ENCODE assay signal across 23 mouse cellular contexts in the genomic region with DNA sequence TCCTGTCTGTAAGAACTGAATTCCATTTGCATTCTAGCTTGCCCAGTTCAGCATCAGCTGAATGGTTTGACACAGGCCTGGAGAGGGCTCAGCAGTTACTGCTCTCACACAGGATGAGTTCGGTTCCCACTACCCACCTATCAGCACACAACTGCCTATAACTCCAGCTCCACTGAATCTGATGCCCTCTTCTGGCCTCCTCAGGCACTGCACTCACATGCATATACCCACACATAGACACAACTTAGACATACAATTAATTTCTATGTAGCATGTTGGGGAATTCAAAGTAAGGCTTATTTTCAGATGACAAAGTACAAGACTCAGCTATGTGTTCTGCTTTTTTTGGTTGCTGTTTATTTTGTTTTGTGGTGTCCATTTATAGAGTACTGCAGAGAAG. TPM values are rescaled to one million over a fixed set of nuclear protein-coding genes. Genes with fewer than 3 reads are reported as not detected.
DNase-seq lines count a peak whose midpoint lies in the region; ATAC-seq and TF ChIP-seq lines count a peak whose summit lies in the region.
"Had no signal": no experiment of that assay in that cellular context is flagged by ENCODE, and none has a peak within 500 bp of the region (broad histone marks: within the 10 kb centered on the region; RNA-seq: fewer than 3 reads in every experiment).

No protein-coding gene starts in this region.

- H3K4me3 ChIP-seq in forebrain, embryonic 10.5 days: no peak overlapping the region
- H3K4me3 ChIP-seq in forebrain, embryonic 14.5 days (ENCODE audit: low read depth, low read length): no peak overlapping the region
- H3K4me3 ChIP-seq in layer of hippocampus, adult 2 months: no peak overlapping the region
- H3K4me3 ChIP-seq in midbrain, postnatal 0 days (ENCODE audit: low read depth, low read length): no peak overlapping the region
- H3K4me3 ChIP-seq in midbrain, embryonic 16.5 days (ENCODE audit: low read depth, low read length): no peak overlapping the region
- H3K4me3 ChIP-seq: embryonic facial prominence, embryonic 10.5 days; heart, embryonic 13.5 days; hindbrain, embryonic 12.5 days; limb, embryonic 10.5 days; lung, embryonic 15.5 days; neural tube, embryonic 15.5 days had no signal

- TF ChIP-seq CTCF in layer of hippocampus, adult 2 months (conservative IDR thresholded peaks at IDR 0.05): peak; percentile 56
- peak; percentile 34 for TF ChIP-seq CTCF in midbrain, postnatal 0 days (IDR thresholded peaks at IDR 0.05)

- no peak overlapping the region for H3K9ac ChIP-seq in forebrain, embryonic 14.5 days (ENCODE audit: low read length)
- no peak overlapping the region for H3K9ac ChIP-seq in midbrain, postnatal 0 days (replicated peaks; ENCODE audit: low read length, poor library complexity, severe bottlenecking)
- no peak overlapping the region for H3K9ac ChIP-seq in midbrain, embryonic 16.5 days (ENCODE audit: low read depth, low read length)
- H3K9ac ChIP-seq: heart, embryonic 13.5 days; hindbrain, embryonic 12.5 days; lung, embryonic 15.5 days; neural tube, embryonic 15.5 days had no signal

- 100% methylated on average over 1 of the region's 1 CpGs for WGBS in forebrain, embryonic 10.5 days
- WGBS in forebrain, embryonic 14.5 days: 100% methylated on average over 1 of the region's 1 CpGs
- WGBS in midbrain, postnatal 0 days: 96% methylated on average over 1 of the region's 1 CpGs
- 95% methylated on average over 1 of the region's 1 CpGs for WGBS in midbrain, embryonic 16.5 days

- peaks cover 39% of the 10 kb centered on the region for H3K4me1 ChIP-seq in forebrain, embryonic 10.5 days
- H3K4me1 ChIP-seq in forebrain, embryonic 14.5 days (ENCODE audit: control insufficient read depth, insufficient read depth, low read length): peaks cover 5% of the 10 kb centered on the region
- H3K4me1 ChIP-seq in midbrain, postnatal 0 days (ENCODE audit: insufficient read depth, low read length): no peaks in the 10 kb centered on the region
- no peaks in the 10 kb centered on the region for H3K4me1 ChIP-seq in midbrain, embryonic 16.5 days (ENCODE audit: control insufficient read depth, insufficient read depth, low read length)
- H3K4me1 ChIP-seq: heart, embryonic 13.5 days; limb, embryonic 10.5 days; lung, embryonic 15.5 days; neural tube, embryonic 15.5 days had no signal

- no peak for DNase-seq in forebrain, embryonic 10.5 days (ENCODE audit: extremely low spot score, low spot score)
- DNase-seq in forebrain, embryonic 14.5 days (ENCODE audit: low spot score): no peak
- DNase-seq in layer of hippocampus, adult 2 months (ENCODE audit: low spot score in 2 of 2): no peak
- no peak for DNase-seq in layer of hippocampus, adult 9-10 months (ENCODE audit: low spot score)
- no peak for DNase-seq in midbrain, postnatal 0 days (ENCODE audit: low spot score)
- DNase-seq: adrenal gland, postnatal 36 days; cerebellum, adult 11 months; cerebellum, adult 9-11 months; gastrocnemius, postnatal 14 days; kidney, postnatal 25 days; lung, postnatal 36 days; right cerebral cortex, adult 18-20 months; right cerebral cortex, postnatal 4 days; thymus, adult 18-20 months; thymus, postnatal 36 days had no signal

- ATAC-seq in forebrain, embryonic 14.5 days: no peak
- ATAC-seq in midbrain, postnatal 0 days (ENCODE audit: low FRiP score): no peak
- no peak for ATAC-seq in midbrain, embryonic 16.5 days
- ATAC-seq in inflammation-experienced regulatory T-cells, adult 6 months: no peak

- no peak overlapping the region for H3K4me2 ChIP-seq in forebrain, embryonic 14.5 days (ENCODE audit: low read length)
- no peak overlapping the region for H3K4me2 ChIP-seq in midbrain, postnatal 0 days (ENCODE audit: low read depth, low read length, poor library complexity, severe bottlenecking)
- H3K4me2 ChIP-seq in midbrain, embryonic 16.5 days (ENCODE audit: low read length): no peak overlapping the region
- H3K4me2 ChIP-seq: heart, embryonic 13.5 days; hindbrain, embryonic 12.5 days; lung, embryonic 15.5 days; neural tube, embryonic 15.5 days had no signal

- H3K27me3 ChIP-seq in forebrain, embryonic 10.5 days (ENCODE audit: poor library complexity, severe bottlenecking): no peaks in the 10 kb centered on the region
- no peaks in the 10 kb centered on the region for H3K27me3 ChIP-seq in forebrain, embryonic 14.5 days (replicated peaks; ENCODE audit: control insufficient read depth, insufficient read depth, low read length)
- no peaks in the 10 kb centered on the region for H3K27me3 ChIP-seq in midbrain, postnatal 0 days (ENCODE audit: insufficient read depth, low read length)
- no peaks in the 10 kb centered on the region for H3K27me3 ChIP-seq in midbrain, embryonic 16.5 days (ENCODE audit: control insufficient read depth, insufficient read depth, low read depth, low read length)
- H3K27me3 ChIP-seq: heart, embryonic 13.5 days; hindbrain, embryonic 12.5 days; lung, embryonic 15.5 days; neural tube, embryonic 15.5 days had no signal

- H3K27ac ChIP-seq in forebrain, embryonic 10.5 days: peak overlapping the region; percentile 81; the same call in 1 of the 2 replicates
- H3K27ac ChIP-seq in forebrain, embryonic 14.5 days (ENCODE audit: low read depth, low read length): no peak overlapping the region
- H3K27ac ChIP-seq in layer of hippocampus, adult 2 months: peak overlapping the region; percentile 40; the same call in 1 of the 2 replicates
- no peak overlapping the region for H3K27ac ChIP-seq in midbrain, postnatal 0 days (ENCODE audit: low read depth, low read length)
- H3K27ac ChIP-seq in midbrain, embryonic 16.5 days (ENCODE audit: low read length): no peak overlapping the region
- H3K27ac ChIP-seq: embryonic facial prominence, embryonic 10.5 days; heart, embryonic 13.5 days; hindbrain, embryonic 12.5 days; limb, embryonic 10.5 days; lung, embryonic 15.5 days; neural tube, embryonic 15.5 days had no signal

- H3K36me3 ChIP-seq in forebrain, embryonic 10.5 days (replicated peaks): no peaks in the 10 kb centered on the region
- H3K36me3 ChIP-seq in forebrain, embryonic 14.5 days (ENCODE audit: control insufficient read depth, insufficient read depth, low read length): no peaks in the 10 kb centered on the region
- no peaks in the 10 kb centered on the region for H3K36me3 ChIP-seq in midbrain, postnatal 0 days (ENCODE audit: insufficient read depth, low read length)
- H3K36me3 ChIP-seq in midbrain, embryonic 16.5 days (ENCODE audit: control insufficient read depth, insufficient read depth, low read length): no peaks in the 10 kb centered on the region
- H3K36me3 ChIP-seq: embryonic facial prominence, embryonic 10.5 days; heart, embryonic 13.5 days; hindbrain, embryonic 12.5 days; limb, embryonic 10.5 days; lung, embryonic 15.5 days; neural tube, embryonic 15.5 days had no signal

- H3K9me3 ChIP-seq in forebrain, embryonic 10.5 days: peaks cover 6% of the 10 kb centered on the region; the same call in 1 of the 2 replicates
- H3K9me3 ChIP-seq in forebrain, embryonic 14.5 days (replicated peaks; ENCODE audit: control insufficient read depth, low read length): no peaks in the 10 kb centered on the region
- H3K9me3 ChIP-seq in midbrain, postnatal 0 days (ENCODE audit: low read length): no peaks in the 10 kb centered on the region
- no peaks in the 10 kb centered on the region for H3K9me3 ChIP-seq in midbrain, embryonic 16.5 days (replicated peaks; ENCODE audit: control insufficient read depth, low read length, poor library complexity, severe bottlenecking)
- H3K9me3 ChIP-seq: heart, embryonic 13.5 days; limb, embryonic 10.5 days; lung, embryonic 15.5 days; neural tube, embryonic 15.5 days had no signal

RNA-seq across cellular contexts. Expression of a gene that starts 53.7 kb away (rescaled TPM):
- polyA plus RNA-seq in forebrain, embryonic 10.5 days (2016; fragmentation: Nextera tagmentation; extraction: Ambion mirVana): 272 TPM in 2 replicates
- 454 and 479 TPM in 2 replicates for polyA plus RNA-seq in forebrain, embryonic 14.5 days (2014; fragmentation: Nextera tagmentation; extraction: Ambion mirVana)
- 100 to 1,000 TPM; 203 to 206 TPM for total RNA-seq in layer of hippocampus, adult 2 months (2021)
- 80.8 and 96.6 TPM in 2 replicates for total RNA-seq in midbrain, postnatal 0 days (2014; rRNA removed)
- polyA plus RNA-seq in midbrain, postnatal 0 days (2015; fragmentation: Nextera tagmentation; extraction: Ambion mirVana): 345 and 380 TPM in 2 replicates
- 329 and 342 TPM in 2 replicates for polyA plus RNA-seq in midbrain, embryonic 16.5 days (2015; fragmentation: Nextera tagmentation; extraction: Ambion mirVana)
- polyA plus RNA-seq in inflammation-experienced regulatory T-cells, adult 6 months (2017; shearing (Covaris generic)): 10 to 100 TPM; 77.0 to 81.7 (median 77.7) TPM

Comparison
In these comparisons a context has a peak if more than half of its experiments do, and no peak if none do; other contexts are left out.
1. H3K27ac ChIP-seq: peak in forebrain, embryonic 10.5 days (single experiment) and layer of hippocampus, adult 2 months (single experiment); none in forebrain, embryonic 14.5 days (single experiment), midbrain, postnatal 0 days (single experiment) and midbrain, embryonic 16.5 days (single experiment).